Mouse (Mus musculus): ENCODE results near the gene Slc5a10. TPM values are rescaled to one million over a fixed set of nuclear protein-coding genes. Genes with fewer than 3 reads are reported as not detected.
"Not testable (repeated sequence)": the region's sequence is repeated elsewhere in the genome, so short reads cannot be mapped to it uniquely, and the experiment has no call there.

Gene Slc5a10
- polyA plus RNA-seq, 1 experiment from 2014 or later, result 0.14 TPM

DNA sequence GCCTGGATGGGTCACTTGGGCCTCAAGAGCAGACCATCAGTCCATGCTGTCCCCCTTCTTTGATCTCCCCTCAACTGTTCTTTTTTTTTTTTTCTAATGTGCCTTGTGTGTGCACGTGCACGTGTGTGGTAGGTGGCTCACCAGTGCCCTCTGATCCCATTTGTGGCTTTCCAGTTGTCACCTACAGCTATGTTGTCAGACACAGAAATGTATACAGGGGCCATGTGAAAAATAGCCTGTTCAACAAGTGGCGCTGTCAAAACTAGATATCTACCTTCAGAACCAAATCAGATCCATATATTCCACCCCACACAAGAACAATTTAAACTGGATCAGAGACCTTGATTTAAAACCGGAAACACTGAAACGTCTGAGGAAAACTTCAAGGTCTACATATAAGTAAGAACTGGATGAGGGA, 71.5 kb downstream of the Slc5a10 start:
- no peak overlapping the region for H3K4me2 ChIP-seq
- WGBS, result 88% methylated on average over 5 of the region's 5 CpGs

DNA sequence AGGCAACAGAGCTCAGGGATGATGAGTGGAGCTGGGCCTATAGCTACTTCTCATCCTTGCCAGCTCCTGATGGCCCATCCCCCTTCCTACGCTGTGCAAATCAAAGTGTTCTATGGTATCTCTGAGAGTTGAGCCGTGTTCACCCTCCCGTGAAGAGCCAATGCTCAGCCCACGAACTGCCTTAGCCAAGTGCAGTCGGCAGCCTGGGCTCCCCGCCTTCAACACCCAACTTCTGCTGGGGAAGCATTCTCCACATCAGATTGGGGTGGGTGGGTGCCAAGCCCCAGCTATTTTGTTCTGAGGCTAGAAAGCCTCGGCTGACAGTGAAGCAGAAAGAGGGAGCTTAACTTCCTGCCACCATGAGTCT, 71.9 kb downstream of the Slc5a10 start:
- ATAC-seq (ENCODE audit: insufficient number of reproducible peaks, insufficient read depth, low FRiP score, low TSS enrichment, low read depth), result no peak
- H3K27ac ChIP-seq, result no peak overlapping the region
- no peak overlapping the region for H3K9ac ChIP-seq (replicated peaks)
- H3K36me3 ChIP-seq, result no peaks in the 10 kb centered on the region
- WGBS, result 87% methylated on average over 7 of the region's 7 CpGs
- H3K9me3 ChIP-seq, result no peaks in the 10 kb centered on the region
- H3K4me2 ChIP-seq, result no peak overlapping the region
- H3K4me1 ChIP-seq (replicated peaks), result no peaks in the 10 kb centered on the region
- H3K4me3 ChIP-seq (replicated peaks), result no peak overlapping the region
- H3K27me3 ChIP-seq, result no peaks in the 10 kb centered on the region

More for the DNA sequence above, 71.5 kb downstream of the Slc5a10 start:
- Histone ChIP-seq H3K36me3 (no peaks in the 10 kb centered on the region), H3K27me3 (no peaks in the 10 kb centered on the region), H3K4me3 (replicated peaks) (no peak overlapping the region), H3K9me3 (no peaks in the 10 kb centered on the region), H3K27ac (no peak overlapping the region), H3K9ac (replicated peaks) (no peak overlapping the region), H3K4me1 (replicated peaks) (no peaks in the 10 kb centered on the region)
- no peak for ATAC-seq (ENCODE audit: insufficient number of reproducible peaks, insufficient read depth, low FRiP score, low TSS enrichment, low read depth)

DNA sequence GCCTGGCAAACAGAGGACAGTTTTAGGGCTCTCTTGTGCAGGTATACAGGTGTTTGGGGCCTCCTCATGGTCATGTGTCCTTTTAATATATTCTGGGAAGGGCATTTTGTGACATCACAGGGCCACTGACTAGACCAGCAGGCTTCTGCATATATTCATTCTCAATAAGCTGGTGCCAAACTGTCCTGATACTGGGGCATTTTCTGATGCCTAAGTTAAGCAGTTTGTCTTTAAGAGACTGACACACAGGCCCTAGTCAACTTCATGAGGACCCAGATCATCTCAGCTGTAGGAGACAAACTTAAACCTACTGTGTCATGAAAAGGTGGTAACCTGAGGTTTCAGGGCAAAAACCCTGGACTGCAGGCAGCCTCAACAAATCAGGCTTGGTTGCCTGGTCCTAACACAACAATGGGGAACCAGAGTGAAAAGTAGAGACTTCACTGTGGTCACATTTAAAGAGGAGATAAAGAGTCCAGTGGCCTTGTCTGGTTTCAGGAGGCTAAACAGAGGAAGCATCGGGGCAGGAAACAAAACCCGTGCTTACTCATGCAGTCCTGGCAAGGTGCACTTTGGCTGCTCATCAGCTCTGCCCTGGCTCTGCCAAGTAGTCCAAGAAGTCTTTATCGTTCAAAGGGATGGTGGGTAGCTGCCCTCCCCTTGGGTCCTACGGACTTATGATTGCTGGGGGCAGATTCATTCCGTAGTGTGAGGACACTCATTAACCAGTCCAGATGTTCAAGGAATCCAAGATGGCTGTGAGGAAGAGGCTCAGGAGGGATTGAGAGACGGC, 72.5 kb downstream of the Slc5a10 start:
- no peaks in the 10 kb centered on the region for H3K9me3 ChIP-seq
- WGBS, result 81% methylated on average over 6 of the region's 6 CpGs

DNA sequence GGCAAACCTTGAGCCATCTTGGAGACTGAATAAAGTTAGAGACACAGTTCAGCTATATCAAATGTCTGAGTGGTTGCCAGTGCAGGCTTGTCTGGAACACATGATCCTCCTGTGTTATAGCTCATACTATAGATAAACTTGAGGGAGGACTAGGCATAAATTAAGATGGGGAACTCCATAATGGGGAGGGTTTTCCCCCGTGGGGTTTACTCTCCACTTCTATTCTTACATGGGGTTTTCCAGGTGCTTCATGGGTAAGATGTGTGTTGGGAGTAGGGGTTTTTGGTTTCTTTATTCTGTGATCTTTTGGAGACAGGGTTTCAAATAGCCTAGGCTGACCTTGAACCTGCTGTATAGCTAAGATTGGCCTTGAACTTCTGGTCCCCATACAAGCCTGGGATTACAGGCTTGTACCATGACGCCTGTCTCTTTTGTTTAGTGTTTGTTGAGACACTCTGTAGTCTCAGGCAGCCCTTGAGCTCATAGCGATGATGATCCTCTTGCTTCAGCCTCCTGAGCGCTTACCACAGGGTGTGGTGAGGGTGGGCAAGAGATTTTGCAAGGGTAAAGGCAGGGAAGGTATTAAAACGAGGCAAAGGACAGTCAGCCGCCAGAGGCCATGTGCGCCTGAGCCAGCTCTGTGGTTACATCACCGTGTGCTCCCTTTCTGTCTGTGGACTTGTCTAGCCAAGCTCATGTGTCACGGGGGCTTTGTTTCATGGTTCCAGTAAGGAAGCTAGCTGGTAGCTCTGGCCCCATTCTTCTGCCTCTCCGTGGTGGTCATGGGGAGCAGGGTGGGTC, 73.3 kb downstream of the Slc5a10 start:
- Histone ChIP-seq H3K4me2 (no peak overlapping the region), H3K4me3 (replicated peaks) (no peak overlapping the region), H3K27ac (no peak overlapping the region), H3K27me3 (no peaks in the 10 kb centered on the region), H3K4me1 (replicated peaks) (no peaks in the 10 kb centered on the region), H3K9me3 (no peaks in the 10 kb centered on the region), H3K36me3 (no peaks in the 10 kb centered on the region), H3K9ac (replicated peaks) (no peak overlapping the region)
- 79% methylated on average over 10 of the region's 10 CpGs for WGBS
- no peak for ATAC-seq (ENCODE audit: insufficient number of reproducible peaks, insufficient read depth, low FRiP score, low TSS enrichment, low read depth)

More for the DNA sequence above, 72.5 kb downstream of the Slc5a10 start:
- H3K4me1 ChIP-seq (replicated peaks), result no peaks in the 10 kb centered on the region
- no peak overlapping the region for H3K4me2 ChIP-seq
- H3K4me3 ChIP-seq (replicated peaks), result no peak overlapping the region
- ATAC-seq (ENCODE audit: insufficient number of reproducible peaks, insufficient read depth, low FRiP score, low TSS enrichment, low read depth), result no peak
- H3K36me3 ChIP-seq, result no peaks in the 10 kb centered on the region
- no peak overlapping the region for H3K9ac ChIP-seq (replicated peaks)
- H3K27ac ChIP-seq, result no peak overlapping the region
- no peaks in the 10 kb centered on the region for H3K27me3 ChIP-seq

DNA sequence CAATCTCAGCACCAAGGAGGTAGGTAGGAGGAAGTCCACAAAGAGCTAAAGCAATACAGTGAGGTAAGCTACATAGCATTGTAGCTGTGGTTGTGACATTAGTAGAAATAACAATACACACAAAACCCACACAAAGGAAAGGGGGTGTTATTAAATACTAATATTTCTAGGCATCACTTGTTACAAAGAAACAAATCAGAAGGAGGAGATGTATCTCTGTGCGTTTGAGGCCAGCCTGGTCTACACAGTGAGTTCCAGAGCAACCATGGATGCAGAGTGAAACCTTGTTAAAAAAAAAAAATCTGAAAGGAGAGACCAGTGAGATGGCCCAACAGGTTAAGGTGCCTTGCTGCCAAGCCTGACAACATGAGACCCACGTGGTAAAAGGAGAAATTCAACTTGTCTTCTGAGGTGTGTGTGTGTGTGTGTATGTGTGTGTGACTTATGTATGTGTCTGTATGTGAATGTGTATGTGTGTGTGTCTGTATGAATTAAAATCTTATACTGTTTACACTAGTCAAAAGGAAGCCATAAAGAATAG, 74.1 kb downstream of the Slc5a10 start:
- H3K4me3 ChIP-seq (replicated peaks), result no peak overlapping the region
- no peak for ATAC-seq (ENCODE audit: insufficient number of reproducible peaks, insufficient read depth, low FRiP score, low TSS enrichment, low read depth)
- no peaks in the 10 kb centered on the region for H3K4me1 ChIP-seq (replicated peaks)
- H3K27ac ChIP-seq, result no peak overlapping the region
- no peaks in the 10 kb centered on the region for H3K9me3 ChIP-seq
- H3K4me2 ChIP-seq, result no peak overlapping the region
- H3K9ac ChIP-seq (replicated peaks), result no peak overlapping the region
- no peaks in the 10 kb centered on the region for H3K27me3 ChIP-seq
- no peaks in the 10 kb centered on the region for H3K36me3 ChIP-seq
- WGBS, result 63% methylated on average over 2 of the region's 2 CpGs

DNA sequence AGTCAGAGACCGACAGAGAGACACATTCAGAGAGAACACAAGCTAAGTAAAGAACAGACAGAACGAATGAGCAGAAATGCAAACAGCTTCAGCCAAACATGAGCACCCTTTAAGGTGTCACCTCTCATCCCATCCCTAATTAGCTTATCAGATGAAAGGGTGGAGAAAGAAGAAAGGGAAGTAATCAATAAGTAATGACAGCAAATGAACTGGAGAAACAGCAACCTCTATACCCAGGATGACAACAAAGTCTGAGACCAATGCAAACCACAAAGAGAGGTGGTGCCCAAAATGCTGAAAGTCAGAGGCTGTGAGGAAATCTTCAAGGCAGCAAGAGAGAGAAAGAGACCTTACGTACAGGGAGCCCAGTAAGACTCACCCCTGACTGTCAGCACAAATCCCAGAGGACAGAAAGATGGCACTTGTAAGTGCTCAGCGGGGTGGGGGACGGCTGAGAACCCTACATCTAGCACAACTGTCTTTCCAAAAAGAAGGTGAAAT, 75.2 kb downstream of the Slc5a10 start:
- Histone ChIP-seq H3K9ac (replicated peaks) (no peak overlapping the region), H3K27ac (no peak overlapping the region), H3K4me3 (replicated peaks) (no peak overlapping the region), H3K4me1 (replicated peaks) (no peaks in the 10 kb centered on the region), H3K27me3 (no peaks in the 10 kb centered on the region), H3K36me3 (no peaks in the 10 kb centered on the region), H3K4me2 (no peak overlapping the region), H3K9me3 (no peaks in the 10 kb centered on the region)
- no peak for ATAC-seq (ENCODE audit: insufficient number of reproducible peaks, insufficient read depth, low FRiP score, low TSS enrichment, low read depth)
- 61% methylated on average over 5 of the region's 5 CpGs for WGBS

DNA sequence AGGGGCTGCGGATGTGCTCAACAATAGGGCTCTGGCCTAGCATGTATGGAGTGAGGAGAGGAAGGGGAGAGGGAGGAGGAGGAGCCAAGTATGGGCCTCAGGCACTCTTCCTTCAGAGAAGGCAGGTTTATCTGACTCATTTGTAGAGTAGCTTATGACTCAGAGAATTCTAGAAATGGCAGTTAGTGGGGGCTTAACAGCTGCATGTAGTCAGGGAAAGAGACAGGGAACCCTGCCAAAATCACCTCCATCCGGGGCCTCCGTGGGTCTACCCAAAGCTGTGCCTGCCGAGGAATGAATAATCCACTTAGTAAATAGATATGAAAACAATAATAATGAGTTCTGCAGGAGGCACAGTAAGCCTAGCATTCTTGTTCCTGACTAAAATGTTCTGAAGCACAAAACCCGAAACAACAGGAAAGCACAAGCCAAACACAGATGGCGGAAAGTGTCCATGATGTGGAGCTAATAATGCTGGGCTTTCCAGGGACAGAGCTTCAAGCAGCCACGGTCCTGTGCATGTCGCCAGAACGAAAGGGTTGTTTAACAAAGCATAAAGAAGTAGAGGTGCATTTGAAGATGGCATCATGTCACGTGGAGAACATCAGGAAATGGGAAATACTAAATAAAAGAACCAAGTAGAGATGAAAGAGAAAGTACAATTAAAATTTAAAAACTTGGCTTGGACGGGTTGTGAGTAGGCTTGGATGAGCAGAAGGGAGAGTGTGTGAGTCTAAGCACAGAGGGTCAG, 75.9 kb downstream of the Slc5a10 start:
- Histone ChIP-seq H3K27me3 (no peaks in the 10 kb centered on the region), H3K9ac (replicated peaks) (no peak overlapping the region), H3K4me3 (replicated peaks) (no peak overlapping the region), H3K9me3 (no peaks in the 10 kb centered on the region), H3K27ac (no peak overlapping the region), H3K36me3 (no peaks in the 10 kb centered on the region), H3K4me2 (no peak overlapping the region), H3K4me1 (replicated peaks) (no peaks in the 10 kb centered on the region)
- 70% methylated on average over 11 of the region's 11 CpGs for whole genome bisulfite sequencing
- ATAC-seq (ENCODE audit: insufficient number of reproducible peaks, insufficient read depth, low FRiP score, low TSS enrichment, low read depth), result no peak

DNA sequence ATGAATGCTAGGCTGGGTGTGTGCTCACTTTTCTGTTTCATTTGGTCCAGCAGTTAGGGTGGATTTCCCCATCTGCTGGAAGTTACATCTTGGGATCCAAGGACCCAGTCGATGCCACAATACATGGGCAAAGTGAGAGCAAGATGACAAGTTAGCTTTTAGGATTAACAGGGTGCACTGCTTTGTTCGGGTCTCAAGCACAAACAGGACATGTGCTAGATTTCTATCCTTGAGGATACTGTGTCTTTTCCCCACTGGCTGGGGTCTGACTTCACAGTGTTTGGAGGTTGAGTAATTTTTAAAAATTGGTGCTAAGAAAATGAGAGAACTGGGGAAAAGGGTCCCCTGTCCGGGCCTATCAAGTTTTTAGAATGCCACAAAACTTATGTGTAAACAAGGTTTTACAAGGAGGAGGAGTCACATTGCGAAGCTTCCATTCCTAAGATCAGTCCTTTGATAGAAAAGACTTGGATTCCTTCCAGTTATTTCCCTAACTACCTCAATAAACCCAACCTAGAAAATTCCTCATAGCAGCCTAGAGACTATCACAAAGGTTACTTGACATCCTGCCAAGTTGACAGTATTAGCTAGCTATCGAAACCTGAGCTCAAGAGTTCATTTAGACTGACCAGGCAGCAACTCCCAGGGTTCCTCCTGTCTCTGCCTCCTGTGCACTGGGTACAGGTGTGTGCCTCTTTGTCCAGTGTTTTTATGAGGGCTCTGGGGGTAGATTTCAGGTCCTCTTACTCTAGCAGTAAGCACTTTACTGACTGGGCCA, 77.3 kb downstream of the Slc5a10 start:
- no peaks in the 10 kb centered on the region for H3K9me3 ChIP-seq
- 71% methylated on average over 5 of the region's 5 CpGs for WGBS
- H3K4me1 ChIP-seq (replicated peaks), result no peaks in the 10 kb centered on the region
- H3K9ac ChIP-seq (replicated peaks), result no peak overlapping the region
- H3K4me3 ChIP-seq (replicated peaks), result no peak overlapping the region
- H3K36me3 ChIP-seq, result no peaks in the 10 kb centered on the region
- H3K27me3 ChIP-seq, result no peaks in the 10 kb centered on the region
- no peak for ATAC-seq (ENCODE audit: insufficient number of reproducible peaks, insufficient read depth, low FRiP score, low TSS enrichment, low read depth)
- no peak overlapping the region for H3K27ac ChIP-seq
- no peak overlapping the region for H3K4me2 ChIP-seq

DNA sequence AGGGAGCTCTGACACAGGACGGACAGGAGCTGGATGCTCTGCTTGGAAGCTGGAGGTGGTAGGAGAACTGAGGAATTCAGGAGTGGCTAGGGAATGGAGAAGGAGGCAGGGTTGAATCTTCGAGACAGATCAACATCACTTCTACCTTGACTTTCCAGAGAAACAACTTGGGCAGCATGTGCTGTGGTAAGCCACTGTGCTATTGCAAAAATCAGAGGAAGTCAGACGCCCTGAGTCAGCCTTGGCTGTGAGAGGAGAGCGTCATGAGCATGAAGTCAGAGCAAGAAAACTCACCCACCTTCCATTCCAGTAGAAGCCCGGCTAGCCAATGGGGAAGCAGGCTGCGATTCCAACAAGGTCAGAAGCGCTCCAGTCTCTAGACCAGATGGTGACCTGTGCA, 78.5 kb downstream of the Slc5a10 start:
- Histone ChIP-seq H3K9me3 (no peaks in the 10 kb centered on the region), H3K4me2 (no peak overlapping the region), H3K36me3 (no peaks in the 10 kb centered on the region), H3K27ac (no peak overlapping the region), H3K9ac (replicated peaks) (no peak overlapping the region), H3K4me3 (replicated peaks) (no peak overlapping the region), H3K4me1 (replicated peaks) (no peaks in the 10 kb centered on the region), H3K27me3 (no peaks in the 10 kb centered on the region)
- no peak for ATAC-seq (ENCODE audit: insufficient number of reproducible peaks, insufficient read depth, low FRiP score, low TSS enrichment, low read depth)
- 83% methylated on average over 7 of the region's 7 CpGs for WGBS

DNA sequence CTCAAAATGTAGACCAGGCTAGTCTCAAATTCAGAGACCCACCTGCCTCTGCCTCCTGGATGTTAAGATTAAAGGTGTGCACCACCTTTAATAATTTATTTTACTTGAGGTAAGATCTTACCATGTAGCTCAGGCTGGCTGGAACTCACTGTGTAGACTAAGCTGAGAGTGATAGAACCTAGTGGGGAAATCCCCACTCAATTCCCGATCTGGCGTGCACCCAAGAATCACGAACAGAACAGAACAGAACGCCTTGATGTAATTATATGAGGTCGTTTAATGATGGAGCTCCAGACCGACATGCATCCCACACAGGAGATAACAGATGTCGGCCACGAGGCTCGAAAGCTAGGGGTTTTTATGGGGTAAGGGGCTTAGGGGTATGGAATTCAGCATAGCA, 80.0 kb downstream of the Slc5a10 start:
- WGBS, result 57% methylated on average over 9 of the region's 9 CpGs
- not testable (repeated sequence) for ATAC-seq (ENCODE audit: insufficient number of reproducible peaks, insufficient read depth, low FRiP score, low TSS enrichment, low read depth); H3K9me3 ChIP-seq

More for the DNA sequence above, 80.0 kb downstream of the Slc5a10 start:
- not testable (repeated sequence) for H3K36me3 ChIP-seq; H3K9ac ChIP-seq (replicated peaks); H3K27ac ChIP-seq; H3K4me1 ChIP-seq (replicated peaks); H3K4me2 ChIP-seq; H3K4me3 ChIP-seq (replicated peaks); H3K27me3 ChIP-seq

All from limb, embryonic 12.5 days (tissue).